Mouse (Mus musculus): Measurements from ENCODE around the gene Farp2.

Gene Farp2

DNA sequence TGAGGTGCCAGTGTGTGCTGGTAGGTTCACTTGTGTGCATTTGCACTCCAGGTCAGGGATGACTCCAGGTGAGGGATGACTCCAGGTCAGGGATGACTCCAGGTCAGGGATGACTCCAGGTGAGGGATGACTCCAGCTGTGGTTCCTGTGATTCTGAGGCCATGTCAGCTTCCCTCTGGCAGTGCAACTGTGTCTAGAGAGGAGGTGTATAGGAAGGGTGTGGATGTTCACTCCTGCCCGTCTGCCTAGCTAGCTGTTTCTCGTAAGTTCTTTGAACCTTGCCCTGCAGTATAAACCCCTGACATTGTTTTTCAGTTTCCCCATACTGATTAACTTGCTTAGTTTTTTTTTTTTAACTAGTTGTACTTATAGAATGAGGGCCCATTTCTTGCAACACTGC lies 9.6 kb downstream of the Farp2 start:
- CTCF ChIA-PET: interaction anchor here in 1 of 4 experiments (0.6 kb wide), 1 partner anchor 364 kb away, joined by 3 read pairs; no protein-coding TSS in a partner anchor
- POLR2A ChIA-PET: interaction anchor here in 2 of 4 experiments (0.9 to 4.2 kb wide), 6 partner anchors 10 to 114 kb away, joined by 3 to 21 read pairs (median 4); partner anchors contain the start of gene Farp2 (in 2 of the 2)

GRCm38 (mm10) chr1:93522325-93522724 lies 10.4 kb downstream of the Farp2 start:
- CTCF ChIA-PET: interaction anchor here in 1 of 4 experiments (0.9 kb wide), 1 partner anchor 11 kb away, joined by 3 read pairs; the partner anchor contains the start of gene Farp2
- POLR2A ChIA-PET: interaction anchor here in 2 of 4 experiments (0.8 to 4.2 kb wide), 4 partner anchors 10 to 236 kb away, joined by 3 to 21 read pairs (median 4); partner anchors contain the start of gene Farp2 (in 2 of the 2)

DNA sequence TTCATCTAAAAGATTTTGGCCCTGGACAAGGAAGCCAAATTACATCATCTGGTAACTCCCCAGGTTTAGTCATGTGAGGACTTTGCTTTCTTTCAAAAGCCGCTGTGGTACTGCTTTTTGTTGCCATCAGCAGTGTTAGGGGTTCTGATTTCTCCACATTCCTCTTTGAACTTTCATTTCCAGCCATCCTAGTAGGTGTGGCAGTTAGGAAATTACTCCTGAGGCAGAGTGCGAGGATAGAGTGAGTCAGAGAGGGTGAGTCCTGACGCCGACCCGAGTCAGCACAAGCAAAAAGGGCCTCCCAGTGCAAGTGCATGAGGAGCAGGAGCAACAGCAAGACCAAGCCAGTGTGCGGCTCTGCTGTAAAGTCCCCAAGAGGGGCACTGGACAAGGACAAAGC lies 17.9 kb downstream of the Farp2 start:
- ChIA-PET POLR2A (no interaction called here), CTCF (no interaction called here)

- ChIA-PET POLR2A (interaction anchor here in 1 of 4 experiments (0.6 to 1.1 kb wide), 2 partner anchors 22 to 26 kb away, joined by 3 to 5 read pairs; partner anchors contain the start of gene Farp2), CTCF (interaction anchor here in 1 of 4 experiments (1.4 kb wide), 1 partner anchor 25 kb away, joined by 3 read pairs; the partner anchor contains the start of gene Farp2)
These were observed 25.3 kb downstream of the Farp2 start for GRCm38 (mm10) chr1:93537227-93537626.

DNA sequence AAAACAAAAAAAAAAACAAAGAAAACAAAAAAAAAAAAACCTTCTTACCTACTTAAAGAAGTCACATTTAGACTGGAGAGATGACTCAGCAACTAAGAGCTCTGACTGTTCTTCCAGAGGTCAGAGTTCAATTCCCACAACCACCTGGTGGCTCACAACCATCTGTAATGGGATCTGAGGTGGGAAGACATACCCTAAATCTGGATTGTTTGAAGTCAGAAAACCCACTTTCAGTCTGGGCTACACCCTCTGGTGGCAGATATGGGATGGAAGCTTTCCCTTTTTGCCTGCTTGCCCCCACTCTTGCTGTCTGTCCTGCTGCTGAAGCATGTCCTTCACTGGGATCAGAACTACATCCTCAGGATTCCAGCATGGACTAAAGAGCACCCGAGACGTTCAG lies 31.3 kb downstream of the Farp2 start:
- ChIA-PET POLR2A (interaction anchor here in 2 of 4 experiments (0.7 kb wide), 4 partner anchors 36 to 272 kb away, joined by 3 to 4 read pairs (median 4); no protein-coding TSS in a partner anchor), CTCF (interaction anchor here in 3 of 4 experiments (0.5 to 0.8 kb wide), 5 partner anchors 19 to 285 kb away, joined by 3 to 8 read pairs (median 3); partner anchors contain the start of gene Ppp1r7 (in 1 of the 3))

DNA sequence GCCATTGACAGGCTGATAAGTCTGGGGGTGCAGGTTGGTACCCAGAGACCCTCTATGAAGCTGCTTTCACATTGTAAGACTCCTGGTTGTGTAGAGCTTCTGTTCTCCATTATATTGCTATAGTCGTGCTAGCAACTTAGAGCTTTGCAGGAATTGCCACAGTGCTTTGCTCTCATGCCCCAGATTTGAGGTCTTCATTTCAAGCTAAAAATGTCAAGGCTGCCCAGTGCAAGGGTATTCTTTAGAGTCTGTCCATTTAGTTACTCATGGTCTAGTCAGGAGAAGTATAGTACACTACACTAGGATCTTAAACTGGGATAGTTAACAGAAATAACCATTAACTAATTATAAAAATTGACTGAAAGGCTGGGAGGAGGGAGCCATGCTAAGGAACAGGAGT lies 35.4 kb downstream of the Farp2 start:
- ChIA-PET POLR2A (interaction anchor here in 1 of 4 experiments (0.6 kb wide), 1 partner anchor 10 kb away, joined by 3 read pairs; no protein-coding TSS in a partner anchor), CTCF (no interaction called here)

GRCm38 (mm10) chr1:93551427-93551826 lies 39.5 kb downstream of the Farp2 start:
- CTCF ChIA-PET: no interaction called here
- POLR2A ChIA-PET: interaction anchor here in 1 of 4 experiments (0.5 kb wide), 1 partner anchor 563 kb away, joined by 3 read pairs; no protein-coding TSS in a partner anchor

DNA sequence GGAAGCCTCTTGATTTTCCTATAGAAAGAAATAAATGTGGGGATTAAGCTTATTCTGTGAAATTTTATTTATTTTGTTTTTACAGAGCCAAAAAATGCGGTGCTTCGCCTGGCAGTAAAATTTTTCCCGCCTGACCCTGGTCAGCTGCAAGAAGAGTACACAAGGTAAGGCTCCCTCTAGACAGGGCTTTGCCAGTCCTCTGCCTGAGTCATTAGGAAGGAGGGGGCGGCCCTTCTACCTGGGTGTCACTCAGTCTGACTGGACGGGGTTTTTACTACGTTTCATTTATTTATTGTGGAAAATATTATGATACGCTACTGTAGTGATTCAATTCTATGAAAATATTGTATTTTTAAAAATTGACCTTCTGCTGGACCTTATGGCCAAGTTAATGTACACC lies 51.3 kb downstream of the Farp2 start:
- ChIA-PET CTCF (interaction anchor here in 1 of 4 experiments (0.6 kb wide), 1 partner anchor 56 kb away, joined by 3 read pairs; no protein-coding TSS in a partner anchor), POLR2A (no interaction called here)

DNA sequence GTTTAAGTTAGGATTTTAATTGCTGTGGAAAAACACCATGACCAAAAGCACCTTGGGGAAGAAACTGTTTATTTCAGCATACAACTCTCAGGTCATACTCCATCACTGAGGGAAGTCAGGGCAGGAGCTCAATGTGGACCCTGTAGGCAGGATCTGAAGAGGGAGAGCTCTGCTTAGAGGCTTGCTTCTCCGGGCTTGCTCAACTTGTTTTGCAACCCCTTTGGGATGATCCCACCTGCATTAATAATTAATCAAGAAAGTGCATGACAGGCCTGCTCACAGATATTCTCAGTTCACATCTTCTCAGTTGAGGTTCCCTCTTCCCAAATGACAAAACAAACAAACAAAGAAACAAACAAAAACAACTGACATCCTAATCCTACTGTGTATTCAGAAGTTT lies 51.8 kb downstream of the Farp2 start:
- ChIA-PET POLR2A (no interaction called here), CTCF (no interaction called here)

DNA sequence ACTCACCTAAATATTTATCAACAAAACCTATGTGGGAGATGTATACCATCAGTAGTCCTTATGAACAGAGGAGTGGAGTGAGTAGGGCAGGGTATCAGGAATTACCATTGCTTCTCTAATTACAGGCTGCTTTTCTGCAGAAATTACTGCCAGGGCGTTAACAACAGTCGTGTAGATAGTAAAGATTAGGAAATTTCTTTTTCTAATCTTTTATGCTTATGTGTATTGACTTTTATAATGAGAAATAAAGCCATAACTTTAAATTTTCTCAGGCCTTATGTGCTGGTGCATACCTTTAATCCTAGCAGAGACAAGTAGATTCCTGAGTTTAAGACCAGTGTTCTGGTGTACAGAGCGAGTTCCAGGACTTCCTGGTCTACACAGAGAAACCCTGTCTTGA lies 52.9 kb downstream of the Farp2 start:
- CTCF ChIA-PET: no interaction called here

DNA sequence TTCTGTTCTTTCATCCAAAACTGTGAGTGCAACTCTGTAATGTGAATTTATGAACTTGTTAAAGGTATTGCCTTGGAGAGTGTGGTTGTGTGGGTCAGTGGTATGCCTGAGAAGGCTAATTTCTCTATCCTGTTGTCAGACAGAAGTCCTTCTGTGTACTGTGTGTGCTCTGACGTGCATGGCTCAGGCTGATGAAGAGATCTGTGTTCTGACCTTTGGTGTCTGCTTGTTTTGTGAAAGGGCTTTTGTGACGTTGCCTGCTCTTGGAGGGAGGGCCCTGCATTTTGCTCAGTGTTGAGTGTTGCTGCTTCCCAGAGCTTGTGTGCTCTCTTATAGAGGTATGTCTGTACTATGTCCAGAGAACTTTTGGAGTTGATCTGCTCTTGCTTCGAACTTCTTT lies 55.1 kb downstream of the Farp2 start:
- CTCF ChIA-PET: no interaction called here

More for the DNA sequence above, 52.9 kb downstream of the Farp2 start:
- POLR2A ChIA-PET: no interaction called here

GRCm38 (mm10) chr1:93567717-93568497 lies 56.0 kb downstream of the Farp2 start:
- ChIA-PET POLR2A (no interaction called here), CTCF (no interaction called here)

More for the DNA sequence above, 55.1 kb downstream of the Farp2 start:
- POLR2A ChIA-PET: no interaction called here

- CTCF ChIA-PET: no interaction called here
- POLR2A ChIA-PET: interaction anchor here in 2 of 4 experiments (0.8 to 1.6 kb wide), 6 partner anchors 14 to 118 kb away, joined by 3 to 4 read pairs (median 4); partner anchors contain the start of gene Farp2 (in 1 of the 2)
These were observed 65.2 kb downstream of the Farp2 start for GRCm38 (mm10) chr1:93577066-93577465.

GRCm38 (mm10) chr1:93577861-93578260 lies 66.0 kb downstream of the Farp2 start:
- ChIA-PET CTCF (no interaction called here), POLR2A (interaction anchor here in 2 of 4 experiments (1.0 to 1.6 kb wide), 5 partner anchors 13 to 117 kb away, joined by 3 to 4 read pairs (median 3); partner anchors contain the start of gene Farp2 (in 1 of the 2))

GRCm38 (mm10) chr1:93581545-93581944 lies 69.7 kb downstream of the Farp2 start:
- CTCF ChIA-PET: no interaction called here
- POLR2A ChIA-PET: no interaction called here

DNA sequence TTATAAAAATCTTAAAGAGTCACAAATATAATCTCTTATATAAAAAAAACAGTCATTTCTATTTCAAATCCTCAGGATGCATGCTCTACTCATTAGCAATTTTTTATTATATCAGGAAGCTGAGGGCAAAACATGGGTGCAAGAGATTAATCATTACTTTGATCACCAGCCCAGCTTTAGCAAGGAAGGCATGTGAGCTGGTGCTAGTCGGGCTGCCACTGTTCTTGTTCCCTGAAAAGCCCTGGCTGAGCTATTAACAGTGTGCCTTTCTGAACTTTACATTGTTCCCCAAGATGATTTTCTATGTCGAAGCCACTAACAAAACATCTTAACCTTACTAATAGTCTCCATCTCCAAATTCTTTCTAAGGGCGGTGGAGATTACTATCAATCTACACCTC lies 76.5 kb downstream of the Farp2 start:
- CTCF ChIA-PET: no interaction called here
- POLR2A ChIA-PET: no interaction called here

- ChIA-PET CTCF (interaction anchor here in 1 of 4 experiments (0.6 kb wide), 1 partner anchor 10 kb away, joined by 3 read pairs; no protein-coding TSS in a partner anchor), POLR2A (interaction anchor here in 2 of 4 experiments (1.0 to 1.1 kb wide), 3 partner anchors 14 to 73 kb away, joined by 3 read pairs; no protein-coding TSS in a partner anchor)
These were observed 82.1 kb downstream of the Farp2 start for GRCm38 (mm10) chr1:93593960-93594359.

GRCm38 (mm10) chr1:93595916-93596315 lies 84.0 kb downstream of the Farp2 start:
- CTCF ChIA-PET: no interaction called here
- POLR2A ChIA-PET: no interaction called here

DNA sequence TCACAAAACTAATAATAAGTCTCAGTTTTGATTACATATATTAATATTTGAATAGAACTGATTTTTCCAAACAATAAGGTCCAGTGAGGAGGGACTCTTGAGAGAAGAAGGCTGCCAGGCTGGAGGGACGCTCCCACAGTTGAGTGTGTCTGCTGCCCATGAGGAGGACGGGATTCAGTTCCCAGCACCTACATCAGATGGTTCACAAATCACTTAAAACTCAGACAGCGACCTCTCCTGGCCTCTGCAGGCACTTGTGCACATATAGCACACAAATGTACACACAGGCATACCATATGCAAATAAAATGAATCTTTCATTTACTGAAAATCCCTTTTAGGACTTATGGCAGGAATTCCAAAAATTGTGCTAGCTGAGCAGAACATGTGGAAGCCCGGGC lies 91.0 kb downstream of the Farp2 start:
- CTCF ChIA-PET: no interaction called here
- POLR2A ChIA-PET: no interaction called here

- ChIA-PET CTCF (interaction anchor here in 1 of 4 experiments (0.7 kb wide), 1 partner anchor 10 kb away, joined by 3 read pairs; no protein-coding TSS in a partner anchor), POLR2A (interaction anchor here in 2 of 4 experiments (1.0 to 1.7 kb wide), 8 partner anchors 10 to 100 kb away, joined by 3 to 6 read pairs (median 4); partner anchors contain the start of gene Farp2 (in 2 of the 2))
These were observed 92.0 kb downstream of the Farp2 start for GRCm38 (mm10) chr1:93603921-93604320.
